9 mouse cellular contexts compared by ENCODE assay signal in the genomic region with DNA sequence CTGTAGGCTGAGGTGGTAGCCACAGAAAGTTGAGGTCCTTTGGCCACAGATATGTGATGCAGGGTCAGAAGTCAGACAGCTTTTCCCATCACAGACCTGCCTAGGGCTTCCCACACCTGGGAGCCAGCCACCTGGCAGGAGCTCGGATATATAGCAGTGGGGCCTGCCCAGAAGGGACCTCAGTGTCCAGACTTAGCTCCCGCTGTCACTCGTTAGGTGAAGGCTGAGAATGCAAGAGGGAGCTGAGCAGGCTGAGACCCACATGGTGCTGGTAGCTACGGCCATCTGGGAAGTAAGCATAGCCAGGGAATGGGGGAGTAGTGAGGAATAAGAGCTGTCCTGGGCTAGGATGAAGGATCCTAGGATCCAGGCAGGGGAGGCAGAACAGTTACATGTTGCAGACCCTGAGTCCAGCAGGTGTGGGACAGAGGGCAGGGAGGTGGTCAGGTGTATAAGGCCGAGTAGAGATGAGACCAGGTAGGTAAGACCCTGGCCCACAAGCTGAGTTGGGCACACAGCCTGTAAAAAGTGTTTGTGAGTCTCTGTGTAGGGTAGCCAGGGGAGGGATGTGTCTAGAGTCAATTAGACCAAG. TPM values are rescaled to one million over a fixed set of nuclear protein-coding genes. Genes with fewer than 3 reads are reported as not detected.
DNase-seq lines count a peak whose midpoint lies in the region; ATAC-seq and TF ChIP-seq lines count a peak whose summit lies in the region.
"Had no signal": no experiment of that assay in that cellular context is flagged by ENCODE, and none has a peak within 500 bp of the region (broad histone marks: within the 10 kb centered on the region; RNA-seq: fewer than 3 reads in every experiment).

No protein-coding gene starts in this region.

- no peak for ATAC-seq in liver, embryonic 11.5 days (replicated peaks; ENCODE audit: low FRiP score)
- ATAC-seq in forebrain, embryonic 13.5 days = no peak
- ATAC-seq in limb, embryonic 11.5 days (ENCODE audit: insufficient number of reproducible peaks, low FRiP score, low TSS enrichment, low read depth) = no peak
- no peak for ATAC-seq in megakaryocyte-erythroid progenitor cell, adult 5-6 weeks (replicated peaks; ENCODE audit: low FRiP score, low TSS enrichment, poor library complexity, severe bottlenecking)

- TF ChIP-seq POLR2A in small intestine, adult 2 months (IDR thresholded peaks at IDR 0.05; ENCODE audit: low read depth, low read length) = no peak

- no peak for TF ChIP-seq CTCF in small intestine, adult 2 months (IDR thresholded peaks at IDR 0.05; ENCODE audit: extremely low read depth, insufficient read length, insufficient replicate concordance, low read depth, low read length)

- H3K36me3 ChIP-seq in liver, embryonic 11.5 days (ENCODE audit: control insufficient read depth, insufficient read depth, low read length) = peaks cover under 1% of the 10 kb centered on the region; the same call in 1 of the 2 replicates
- H3K36me3 ChIP-seq in forebrain, embryonic 13.5 days (ENCODE audit: poor library complexity, severe bottlenecking) = peaks cover 28% of the 10 kb centered on the region
- peaks cover 2% of the 10 kb centered on the region; the same call in 1 of the 2 replicates for H3K36me3 ChIP-seq in limb, embryonic 11.5 days (ENCODE audit: control insufficient read depth, insufficient read depth, low read length)
- peaks cover 3% of the 10 kb centered on the region; the same call in 1 of the 2 replicates for H3K36me3 ChIP-seq in small intestine, adult 2 months (ENCODE audit: control insufficient read depth, insufficient read depth, low read length)

- peak overlapping the region; percentile 86; the same call in 1 of the 2 replicates for H3K4me3 ChIP-seq in liver, embryonic 11.5 days (ENCODE audit: low read depth, low read length)
- H3K4me3 ChIP-seq in forebrain, embryonic 13.5 days = peak overlapping the region; percentile 90
- peak overlapping the region; percentile 73 for H3K4me3 ChIP-seq in limb, embryonic 11.5 days (ENCODE audit: low read depth, low read length)
- H3K4me3 ChIP-seq in small intestine, adult 2 months (ENCODE audit: low read depth, low read length) = peak overlapping the region; percentile 25

- no peak overlapping the region for H3K27ac ChIP-seq in liver, embryonic 11.5 days (ENCODE audit: low read depth, low read length)
- H3K27ac ChIP-seq in forebrain, embryonic 13.5 days = no peak overlapping the region
- H3K27ac ChIP-seq in limb, embryonic 11.5 days (replicated peaks; ENCODE audit: low read depth, low read length) = no peak overlapping the region
- no peak overlapping the region for H3K27ac ChIP-seq in small intestine, adult 2 months (ENCODE audit: insufficient read depth, low read depth, low read length)

- no peaks in the 10 kb centered on the region for H3K9me3 ChIP-seq in liver, embryonic 11.5 days (ENCODE audit: control insufficient read depth, low read length)
- no peaks in the 10 kb centered on the region for H3K9me3 ChIP-seq in forebrain, embryonic 13.5 days (replicated peaks)
- H3K9me3 ChIP-seq in limb, embryonic 11.5 days (ENCODE audit: control insufficient read depth, low read length) = no peaks in the 10 kb centered on the region

- WGBS in liver, embryonic 11.5 days = 76% methylated on average over 5 of the region's 5 CpGs
- 70% methylated on average over 5 of the region's 5 CpGs for whole genome bisulfite sequencing in forebrain, embryonic 13.5 days
- 70% methylated on average over 5 of the region's 5 CpGs for WGBS in limb, embryonic 11.5 days
- WGBS in small intestine, adult 2 months = 51% methylated on average over 5 of the region's 5 CpGs

- H3K4me1 ChIP-seq in liver, embryonic 11.5 days (replicated peaks; ENCODE audit: control insufficient read depth, insufficient read depth, low read length) = peaks cover 32% of the 10 kb centered on the region
- peaks cover 43% of the 10 kb centered on the region for H3K4me1 ChIP-seq in forebrain, embryonic 13.5 days
- peaks cover 12% of the 10 kb centered on the region for H3K4me1 ChIP-seq in limb, embryonic 11.5 days (ENCODE audit: control insufficient read depth, insufficient read depth, low read length)
- H3K4me1 ChIP-seq in small intestine, adult 2 months (ENCODE audit: control insufficient read depth, insufficient read depth, insufficient read length, low read length) = peaks cover 25% of the 10 kb centered on the region; the same call in 1 of the 2 replicates

- no peak overlapping the region; the same call in 1 of the 2 replicates for H3K9ac ChIP-seq in liver, embryonic 11.5 days (ENCODE audit: low read depth, low read length)
- H3K9ac ChIP-seq in forebrain, embryonic 13.5 days = peak overlapping the region; percentile 93
- H3K9ac ChIP-seq in limb, embryonic 11.5 days (ENCODE audit: low read length) = no peak overlapping the region; the same call in 1 of the 2 replicates

- DNase-seq in liver, embryonic 11.5 days (ENCODE audit: low spot score) = no peak
- no peak for DNase-seq in liver
- no peak for DNase-seq in limb, embryonic 11.5 days (ENCODE audit: low spot score)
- DNase-seq in thymus, postnatal 0 days (ENCODE audit: low spot score) = no peak
- DNase-seq: gastrocnemius, postnatal 25 days had no signal

- peak overlapping the region; percentile 90 for H3K4me2 ChIP-seq in liver, embryonic 11.5 days
- peak overlapping the region; percentile 98 for H3K4me2 ChIP-seq in forebrain, embryonic 13.5 days
- H3K4me2 ChIP-seq in limb, embryonic 11.5 days (ENCODE audit: low read depth, severe bottlenecking) = peak overlapping the region; percentile 93

- H3K27me3 ChIP-seq in liver, embryonic 11.5 days (replicated peaks; ENCODE audit: control insufficient read depth, insufficient read depth, low read length) = no peaks in the 10 kb centered on the region
- 0 out of 2 replicates have a peak, but pooled peaks cover 7% of the 10 kb centered on the region for H3K27me3 ChIP-seq in forebrain, embryonic 13.5 days
- no peaks in the 10 kb centered on the region for H3K27me3 ChIP-seq in limb, embryonic 11.5 days (ENCODE audit: control insufficient read depth, insufficient read depth, low read length)
- H3K27me3 ChIP-seq in small intestine, adult 2 months (ENCODE audit: control insufficient read depth, insufficient read depth, low read length) = no peaks in the 10 kb centered on the region

RNA-seq across cellular contexts. Expression of a gene that starts 1.4 kb away (rescaled TPM):
- 9.4 and 9.6 TPM in 2 replicates for polyA plus RNA-seq in liver, embryonic 11.5 days (2014; fragmentation: Nextera tagmentation; extraction: Ambion mirVana)
- polyA plus RNA-seq in forebrain, embryonic 13.5 days (2015; fragmentation: Nextera tagmentation; extraction: Ambion mirVana) = 11.0 and 12.7 TPM in 2 replicates
- polyA plus RNA-seq in limb, embryonic 11.5 days (2014; fragmentation: Nextera tagmentation; extraction: Ambion mirVana) = 15.8 and 18.0 TPM in 2 replicates
- polyA plus RNA-seq in small intestine, adult 2 months (2012; rRNA removed) = 15.3 and 32.0 TPM in 2 replicates
- 13.8 and 14.4 TPM in 2 replicates for total RNA-seq in megakaryocyte-erythroid progenitor cell, adult 5-6 weeks (2014; fragmentation: Nextera tagmentation)
- total RNA-seq in megakaryocyte-erythroid progenitor cell, adult 5-6 weeks (2017) = 7.4 and 20.8 TPM in 2 replicates
- polyA plus RNA-seq in thymus, postnatal 0 days (2015; fragmentation: Nextera tagmentation; extraction: Ambion mirVana) = 6.4 and 7.1 TPM in 2 replicates

RNA-seq across cellular contexts. Expression of a gene that starts 14.7 kb away (rescaled TPM):
- 736 and 852 TPM in 2 replicates for polyA plus RNA-seq in liver, embryonic 11.5 days (2014; fragmentation: Nextera tagmentation; extraction: Ambion mirVana)
- 483 and 550 TPM in 2 replicates for polyA plus RNA-seq in forebrain, embryonic 13.5 days (2015; fragmentation: Nextera tagmentation; extraction: Ambion mirVana)
- polyA plus RNA-seq in limb, embryonic 11.5 days (2014; fragmentation: Nextera tagmentation; extraction: Ambion mirVana) = 641 and 643 TPM in 2 replicates
- polyA plus RNA-seq in small intestine, adult 2 months (2012; rRNA removed) = 2,052 and 2,413 TPM in 2 replicates
- 3,693 and 4,041 TPM in 2 replicates for total RNA-seq in megakaryocyte-erythroid progenitor cell, adult 5-6 weeks (2014; fragmentation: Nextera tagmentation)
- total RNA-seq in megakaryocyte-erythroid progenitor cell, adult 5-6 weeks (2017) = 2,831 and 3,324 TPM in 2 replicates
- polyA plus RNA-seq in thymus, postnatal 0 days (2015; fragmentation: Nextera tagmentation; extraction: Ambion mirVana) = 928 and 961 TPM in 2 replicates

RNA-seq across cellular contexts. Expression of a gene that starts 17.8 kb away (rescaled TPM):
- 0.10 and 0.16 TPM in 2 replicates for polyA plus RNA-seq in liver, embryonic 11.5 days (2014; fragmentation: Nextera tagmentation; extraction: Ambion mirVana)
- polyA plus RNA-seq in forebrain, embryonic 13.5 days (2015; fragmentation: Nextera tagmentation; extraction: Ambion mirVana) = not detected in 2 replicates
- 0.40 and 0.75 TPM in 2 replicates for polyA plus RNA-seq in limb, embryonic 11.5 days (2014; fragmentation: Nextera tagmentation; extraction: Ambion mirVana)
- polyA plus RNA-seq in small intestine, adult 2 months (2012; rRNA removed) = 1.2 and 1.6 TPM in 2 replicates
- total RNA-seq in megakaryocyte-erythroid progenitor cell, adult 5-6 weeks (2014; fragmentation: Nextera tagmentation) = not detected in 2 replicates
- total RNA-seq in megakaryocyte-erythroid progenitor cell, adult 5-6 weeks (2017) = not detected in 2 replicates
- polyA plus RNA-seq in thymus, postnatal 0 days (2015; fragmentation: Nextera tagmentation; extraction: Ambion mirVana) = 0.05 TPM in 1 of 2 replicates, not detected in the other
- total RNA-seq: gastrocnemius, postnatal 25 days had no signal
- polyA plus RNA-seq: testis, adult 2 months had no signal

RNA-seq across cellular contexts. Expression of a gene that starts 46.2 kb away (rescaled TPM):
- 10.7 and 15.5 TPM in 2 replicates for polyA plus RNA-seq in liver, embryonic 11.5 days (2014; fragmentation: Nextera tagmentation; extraction: Ambion mirVana)
- 3.4 and 5.0 TPM in 2 replicates for polyA plus RNA-seq in forebrain, embryonic 13.5 days (2015; fragmentation: Nextera tagmentation; extraction: Ambion mirVana)
- 12.5 and 14.1 TPM in 2 replicates for polyA plus RNA-seq in limb, embryonic 11.5 days (2014; fragmentation: Nextera tagmentation; extraction: Ambion mirVana)
- polyA plus RNA-seq in small intestine, adult 2 months (2012; rRNA removed) = 36.0 and 41.7 TPM in 2 replicates
- 0.04 and 0.25 TPM in 2 replicates for total RNA-seq in megakaryocyte-erythroid progenitor cell, adult 5-6 weeks (2014; fragmentation: Nextera tagmentation)
- 0.05 TPM in 1 of 2 replicates, not detected in the other for total RNA-seq in megakaryocyte-erythroid progenitor cell, adult 5-6 weeks (2017)
- polyA plus RNA-seq in thymus, postnatal 0 days (2015; fragmentation: Nextera tagmentation; extraction: Ambion mirVana) = 4.8 and 6.6 TPM in 2 replicates

Comparison
In these comparisons a context has a peak if more than half of its experiments do, and no peak if none do; other contexts are left out.
1. H3K4me3 ChIP-seq: peak in every context shown above with its lines; median percentile 90 in forebrain, embryonic 13.5 days; 86 in liver, embryonic 11.5 days; 73 in limb, embryonic 11.5 days; 25 in small intestine, adult 2 months.